Comparison of ENCODE assay signal across 37 mouse cellular contexts in the genomic region with DNA sequence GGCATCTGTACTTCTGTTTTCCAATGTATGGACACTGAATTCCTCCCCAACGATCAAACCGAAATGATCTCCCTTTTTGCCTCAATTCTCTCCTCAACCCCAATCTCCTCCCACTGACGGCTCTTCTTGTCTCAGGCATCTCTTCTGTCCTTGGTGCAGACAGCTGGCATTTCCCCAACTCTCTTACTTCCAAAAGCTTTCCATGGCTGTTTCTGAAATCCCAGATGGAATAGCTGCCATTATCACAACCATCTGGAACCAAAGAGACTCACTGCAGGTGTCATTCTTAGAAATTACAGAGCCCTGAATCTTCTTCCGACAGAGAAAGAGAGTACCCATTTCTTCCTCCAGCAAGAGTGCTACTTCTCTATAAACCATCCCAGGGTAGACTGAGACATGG. TPM values are rescaled to one million over a fixed set of nuclear protein-coding genes. Genes with fewer than 3 reads are reported as not detected.
"Had no signal": no experiment of that assay in that cellular context is flagged by ENCODE, and none has a peak within 500 bp of the region (broad histone marks: within the 10 kb centered on the region; RNA-seq: fewer than 3 reads in every experiment).

No protein-coding gene starts in this region.

- DNase-seq: gastrocnemius, adult 2 months; gastrocnemius, postnatal 10 days; gastrocnemius, postnatal 25 days; heart, adult 2 months; heart, postnatal 14 days; heart, postnatal 4 days; kidney, adult 18-20 months; kidney, adult 8-10 months; kidney, postnatal 10 days; kidney, postnatal 25 days; kidney, postnatal 4 days; liver; liver, embryonic 13.5 days had no signal

- ATAC-seq: hindbrain, embryonic 16.5 days; inflammation-experienced regulatory T-cells, adult 6 months; intestine, embryonic 15.5 days; intestine, postnatal 0 days had no signal

RNA-seq across cellular contexts. Expression of gene Fam198a, which starts 15.9 kb away (rescaled TPM):
- total RNA-seq: granulocyte monocyte progenitor cell, adult 5-6 weeks had no signal

RNA-seq across cellular contexts. Expression of gene Cyp8b1, which starts 18.8 kb away (rescaled TPM):
- total RNA-seq: gastrocnemius, adult 2 months; gastrocnemius, postnatal 10 days; gastrocnemius, postnatal 25 days; granulocyte monocyte progenitor cell, adult 5-6 weeks; heart, adult 2 months; heart, postnatal 4 days; layer of hippocampus, adult 2 months; layer of hippocampus, postnatal 10 days; layer of hippocampus, postnatal 25 days; left cerebral cortex, adult 2 months; left cerebral cortex, postnatal 14 days; left cerebral cortex, postnatal 36 days had no signal
- polyA plus RNA-seq: heart, embryonic 11.5 days; heart, embryonic 13.5 days; heart, embryonic 15.5 days; heart, postnatal 0 days; hindbrain, embryonic 10.5 days; hindbrain, embryonic 12.5 days; hindbrain, embryonic 14.5 days; hindbrain, embryonic 16.5 days; inflammation-experienced regulatory T-cells, adult 6 months; intestine, embryonic 15.5 days; kidney, embryonic 14.5 days; kidney, embryonic 16.5 days; limb, embryonic 10.5 days; limb, embryonic 12.5 days; limb, embryonic 14.5 days; liver, embryonic 11.5 days had no signal

RNA-seq across cellular contexts. Expression of gene Ackr2, which starts 36.7 kb away (rescaled TPM):
- total RNA-seq: granulocyte monocyte progenitor cell, adult 5-6 weeks had no signal
- polyA plus RNA-seq: heart, embryonic 11.5 days; inflammation-experienced regulatory T-cells, adult 6 months; limb, embryonic 12.5 days had no signal
